Mouse (Mus musculus) adrenal gland, postnatal 25 days (tissue): ENCODE results near the gene Bmp2. TPM values are rescaled to one million over a fixed set of nuclear protein-coding genes. Genes with fewer than 3 reads are reported as not detected.

Source experiments
- DNase-seq: peaks from one replicate; pipeline ENCODE4 v3.0.0; 2021; ENCODE audit warnings: mixed read lengths
- long read RNA-seq: library from polyadenylated mRNA; stranded (forward); transcript quantifications from one replicate; pipeline ENCODE4 v2.0.0, GENCODE M21; 2021
- total RNA-seq: library from RNA; stranded (reverse); gene quantifications from 2 replicates; pipeline ENCODE4 v1.2.3, GENCODE M21; 2021

Bmp2 gene
- total RNA-seq, result 17.2 and 18.1 TPM in 2 replicates
- long read RNA-seq, transcript Bmp2-201 (3 exons, 3,555 nt), result major isoform, 10 of 17 reads
- long read RNA-seq, partial matches to known transcripts, result 4 of 17 reads
- long read RNA-seq, other reads (novel, unspliced or antisense), result 3 of 17 reads

- peak; percentile 87 for DNase-seq
Observed at GRCm38 (mm10) chr2:133552031-133552841, at the start of gene Bmp2. Bmp2 (plus strand) TSS chr2:133552159.

GRCm38 (mm10) chr2:133505678-133506077 is 46.3 kb upstream of the Bmp2 start:
- no peak for DNase-seq

GRCm38 (mm10) chr2:133507045-133507444 is 44.9 kb upstream of the Bmp2 start:
- no peak for DNase-seq

GRCm38 (mm10) chr2:133509141-133509540 is 42.8 kb upstream of the Bmp2 start:
- no peak for DNase-seq

- no peak for DNase-seq
Observed at GRCm38 (mm10) chr2:133511011-133511779, 40.8 kb upstream of the Bmp2 start.

GRCm38 (mm10) chr2:133516331-133517046 is 35.5 kb upstream of the Bmp2 start:
- DNase-seq, result no peak

GRCm38 (mm10) chr2:133517867-133518266 is 34.1 kb upstream of the Bmp2 start:
- no peak for DNase-seq

- DNase-seq, result no peak
Observed at GRCm38 (mm10) chr2:133521193-133521592, 30.8 kb upstream of the Bmp2 start.

- DNase-seq, result no peak
Observed at GRCm38 (mm10) chr2:133522121-133522520, 29.8 kb upstream of the Bmp2 start.

GRCm38 (mm10) chr2:133525621-133526181 is 26.3 kb upstream of the Bmp2 start:
- no peak for DNase-seq

GRCm38 (mm10) chr2:133529396-133529795 is 22.6 kb upstream of the Bmp2 start:
- DNase-seq, result no peak

GRCm38 (mm10) chr2:133533073-133533472 is 18.9 kb upstream of the Bmp2 start:
- DNase-seq, result no peak

GRCm38 (mm10) chr2:133535481-133535880 is 16.5 kb upstream of the Bmp2 start:
- no peak for DNase-seq

GRCm38 (mm10) chr2:133536812-133537211 is 15.1 kb upstream of the Bmp2 start:
- no peak for DNase-seq

GRCm38 (mm10) chr2:133540702-133541101 is 11.3 kb upstream of the Bmp2 start:
- DNase-seq, result no peak

- peak; percentile 38 for DNase-seq
Observed at GRCm38 (mm10) chr2:133550238-133550682, 1.7 kb upstream of the Bmp2 start.

- peak; percentile 69 for DNase-seq
Observed at GRCm38 (mm10) chr2:133552842-133553465, 995 bp downstream of the Bmp2 start.

GRCm38 (mm10) chr2:133553911-133554285 is 1.9 kb downstream of the Bmp2 start:
- no peak for DNase-seq

GRCm38 (mm10) chr2:133554286-133555021 is 2.5 kb downstream of the Bmp2 start:
- DNase-seq, result peak; percentile 83

- no peak for DNase-seq
Observed at GRCm38 (mm10) chr2:133564248-133564886, 12.4 kb downstream of the Bmp2 start.
